Comparison of ENCODE assay signal across 9 mouse cellular contexts in the genomic region with DNA sequence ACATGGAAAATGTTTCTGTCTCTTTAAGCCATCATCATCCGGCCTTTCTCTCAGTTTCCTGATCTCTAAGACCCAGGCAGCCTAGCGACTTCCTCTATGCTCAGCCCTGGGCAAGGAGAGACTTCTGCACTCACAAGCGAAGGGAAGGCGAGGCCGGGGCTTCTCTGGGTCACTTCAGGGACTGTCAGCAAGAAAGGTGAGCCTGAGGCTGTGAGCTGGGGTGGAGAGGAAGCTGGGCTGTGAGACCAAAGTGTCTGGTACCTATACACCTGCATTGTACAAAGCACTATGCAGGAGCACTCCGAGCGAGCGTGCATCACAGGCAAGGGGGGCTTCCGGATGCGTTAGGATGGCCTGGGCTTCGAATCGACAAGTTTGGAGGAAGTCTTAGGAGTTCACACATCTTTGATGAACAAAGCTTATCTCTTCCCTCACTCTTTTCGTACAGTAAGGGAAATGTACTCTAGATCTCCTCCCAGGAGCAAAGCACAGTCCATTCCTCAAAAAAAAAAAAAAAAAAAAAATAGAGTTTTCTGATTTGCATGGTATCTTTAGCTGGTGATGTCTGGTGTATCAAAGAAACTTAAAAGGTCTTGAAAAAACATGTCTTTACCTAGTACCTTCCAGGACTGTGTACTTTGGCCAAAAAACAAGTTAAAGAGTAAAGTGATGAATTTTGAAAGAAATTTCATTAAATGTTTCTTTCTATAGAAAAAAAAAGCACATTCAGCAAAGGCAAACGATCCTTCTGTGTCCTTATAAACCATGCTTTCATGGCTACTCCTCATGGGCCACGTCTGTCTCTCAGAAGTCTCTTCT. TPM values are rescaled to one million over a fixed set of nuclear protein-coding genes. Genes with fewer than 3 reads are reported as not detected.
DNase-seq lines count a peak whose midpoint lies in the region; ATAC-seq lines count a peak whose summit lies in the region.
"Had no signal": no experiment of that assay in that cellular context is flagged by ENCODE, and none has a peak within 500 bp of the region (broad histone marks: within the 10 kb centered on the region; RNA-seq: fewer than 3 reads in every experiment).

A gene (plus strand): TSS at position 94 of the 819 bp plus-strand sequence.

- peaks cover 19% of the 10 kb centered on the region for H3K27me3 ChIP-seq in heart, embryonic 16.5 days (ENCODE audit: control insufficient read depth, insufficient read depth, low read length)
- H3K27me3 ChIP-seq in liver, embryonic 11.5 days (replicated peaks; ENCODE audit: control insufficient read depth, insufficient read depth, low read length) = no peaks in the 10 kb centered on the region

- peaks cover 10% of the 10 kb centered on the region for H3K4me1 ChIP-seq in heart, embryonic 16.5 days (ENCODE audit: control insufficient read depth, insufficient read depth, low read length)
- peaks cover 10% of the 10 kb centered on the region; the same call in 1 of the 2 replicates for H3K4me1 ChIP-seq in liver, embryonic 11.5 days (replicated peaks; ENCODE audit: control insufficient read depth, insufficient read depth, low read length)

- peak; percentile 38 for DNase-seq in gastrocnemius, postnatal 25 days
- DNase-seq in gastrocnemius, postnatal 4 days (ENCODE audit: low spot score in 2 of 2) = no peak
- no peak for DNase-seq in liver, embryonic 11.5 days (ENCODE audit: low spot score)
- DNase-seq in spleen, adult 12 weeks (ENCODE audit: low spot score) = peak; percentile 48
- no peak for DNase-seq in frontal cortex, postnatal 36 days (ENCODE audit: low spot score in 2 of 2)
- DNase-seq in ovary, postnatal 10 days (ENCODE audit: low spot score) = no peak
- DNase-seq in ovary, postnatal 14 days (ENCODE audit: low spot score) = no peak

- peak; percentile 68 for ATAC-seq in heart, embryonic 16.5 days (replicated peaks; ENCODE audit: extremely low read depth, insufficient read depth, low FRiP score)
- no peak for ATAC-seq in liver, embryonic 11.5 days (replicated peaks; ENCODE audit: low FRiP score)

- peak within 1 kb of the TSS; percentile 52 for H3K4me3 ChIP-seq in heart, embryonic 16.5 days (ENCODE audit: low read length)
- peak within 1 kb of the TSS; percentile 37; the same call in 1 of the 2 replicates for H3K4me3 ChIP-seq in liver, embryonic 11.5 days (ENCODE audit: low read depth, low read length)

- peak within 1 kb of the TSS; percentile 39 for H3K4me2 ChIP-seq in heart, embryonic 16.5 days (ENCODE audit: low read depth, low read length)
- peak within 1 kb of the TSS; percentile 43 for H3K4me2 ChIP-seq in liver, embryonic 11.5 days

- 53% methylated on average over 15 of the region's 15 CpGs for WGBS in heart, embryonic 16.5 days
- 38% methylated on average over 15 of the region's 15 CpGs for WGBS in liver, embryonic 11.5 days

- no peaks in the 10 kb centered on the region for H3K36me3 ChIP-seq in heart, embryonic 16.5 days (ENCODE audit: control insufficient read depth, insufficient read depth)
- no peaks in the 10 kb centered on the region for H3K36me3 ChIP-seq in liver, embryonic 11.5 days (ENCODE audit: control insufficient read depth, insufficient read depth, low read length)

- peak within 1 kb of the TSS; percentile 80 for H3K27ac ChIP-seq in heart, embryonic 16.5 days (ENCODE audit: low read length)
- H3K27ac ChIP-seq in liver, embryonic 11.5 days (ENCODE audit: low read depth, low read length) = no peak within 1 kb of the TSS; the same call in 1 of the 2 replicates

- H3K9ac ChIP-seq in heart, embryonic 16.5 days (ENCODE audit: low read length) = peak within 1 kb of the TSS; percentile 56; the same call in 1 of the 2 replicates
- peak within 1 kb of the TSS; percentile 55; the same call in 1 of the 2 replicates for H3K9ac ChIP-seq in liver, embryonic 11.5 days (ENCODE audit: low read depth, low read length)

- H3K9me3 ChIP-seq in heart, embryonic 16.5 days (replicated peaks; ENCODE audit: control insufficient read depth, low read length) = no peaks in the 10 kb centered on the region
- no peaks in the 10 kb centered on the region for H3K9me3 ChIP-seq in liver, embryonic 11.5 days (ENCODE audit: control insufficient read depth, low read length)

RNA-seq across cellular contexts. Expression of the gene that starts here (rescaled TPM):
- total RNA-seq in gastrocnemius, postnatal 25 days (2021) = 1 to 10 TPM; 2.5 to 5.0 TPM
- total RNA-seq in gastrocnemius, postnatal 4 days (2021) = 10 to 100 TPM in 1 of 2 experiments, 1 to 10 TPM in 1; 9.0 to 10.9 TPM
- 30.4 and 35.0 TPM in 2 replicates for polyA plus RNA-seq in heart, embryonic 16.5 days (2015; fragmentation: Nextera tagmentation; extraction: Ambion mirVana)
- polyA plus RNA-seq in liver, embryonic 11.5 days (2014; fragmentation: Nextera tagmentation; extraction: Ambion mirVana) = 14.1 and 15.4 TPM in 2 replicates
- polyA plus RNA-seq: C2C12 had no signal

Comparison
In these comparisons a context has a peak if more than half of its experiments do, and no peak if none do; other contexts are left out.
1. DNase-seq: peak in gastrocnemius, postnatal 25 days (single experiment) and spleen, adult 12 weeks (single experiment); none in gastrocnemius, postnatal 4 days (0 of 2), liver, embryonic 11.5 days (single experiment), frontal cortex, postnatal 36 days (0 of 2), ovary, postnatal 10 days (single experiment) and ovary, postnatal 14 days (single experiment).